Mouse (Mus musculus) lung, postnatal 14 days (tissue): ENCODE measurements around the gene Cacnb2.
"Not testable (repeated sequence)": the region's sequence is repeated elsewhere in the genome, so short reads cannot be mapped to it uniquely, and the experiment has no call there.

Source experiments
- DNase-seq: peaks from one replicate; pipeline ENCODE4 v3.0.0; 2021

The Cacnb2 gene

DNA sequence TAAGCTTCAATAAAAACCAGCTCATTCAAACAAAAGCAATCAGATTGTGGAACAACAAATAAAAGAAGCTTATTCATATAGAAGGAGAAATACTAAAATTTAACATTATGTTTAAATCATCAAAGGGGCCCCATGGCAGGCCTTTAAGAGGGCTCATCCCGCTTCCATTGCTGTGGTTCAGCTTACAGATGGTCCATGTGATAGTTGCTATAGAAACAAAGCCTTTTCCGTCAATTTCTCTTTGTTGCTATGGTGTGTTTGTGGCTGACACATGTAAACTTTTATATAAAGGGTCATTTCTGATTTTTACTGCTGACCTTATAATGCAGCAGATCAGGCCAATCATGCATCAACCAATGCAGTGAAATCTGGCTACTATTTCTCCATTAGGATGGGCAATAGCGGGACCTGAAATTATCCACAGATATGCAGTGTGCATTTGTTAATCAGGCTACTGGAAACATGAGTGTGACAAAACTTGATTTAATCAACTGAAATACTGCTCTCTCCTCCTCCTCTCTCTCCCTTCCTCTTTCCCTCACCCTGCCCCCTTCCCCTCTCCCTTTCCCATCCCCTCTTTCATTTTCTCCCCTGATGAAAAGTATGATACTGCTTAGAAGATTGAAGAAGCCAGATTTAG, 54.4 kb downstream of the Cacnb2 start:
- no peak for DNase-seq

DNA sequence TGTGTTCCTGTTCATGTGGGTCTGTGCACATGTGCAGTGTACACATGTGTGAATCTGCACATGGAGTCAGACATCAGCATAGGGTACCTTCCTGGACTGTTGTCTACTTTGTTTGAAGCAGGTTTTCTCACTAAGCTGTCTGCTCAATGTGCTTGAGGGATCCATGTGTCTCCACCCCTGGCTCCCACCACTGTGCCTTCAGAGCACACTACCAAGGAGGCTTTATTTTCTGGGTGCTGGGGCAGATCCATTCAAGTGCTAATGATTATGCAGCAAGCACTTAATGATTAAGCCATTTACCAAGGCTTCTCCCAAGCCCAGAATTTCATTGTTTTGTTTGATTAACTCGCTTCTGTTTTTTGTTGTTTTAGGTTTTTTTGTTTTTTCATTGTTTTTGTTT, 62.3 kb downstream of the Cacnb2 start:
- no peak for DNase-seq

DNA sequence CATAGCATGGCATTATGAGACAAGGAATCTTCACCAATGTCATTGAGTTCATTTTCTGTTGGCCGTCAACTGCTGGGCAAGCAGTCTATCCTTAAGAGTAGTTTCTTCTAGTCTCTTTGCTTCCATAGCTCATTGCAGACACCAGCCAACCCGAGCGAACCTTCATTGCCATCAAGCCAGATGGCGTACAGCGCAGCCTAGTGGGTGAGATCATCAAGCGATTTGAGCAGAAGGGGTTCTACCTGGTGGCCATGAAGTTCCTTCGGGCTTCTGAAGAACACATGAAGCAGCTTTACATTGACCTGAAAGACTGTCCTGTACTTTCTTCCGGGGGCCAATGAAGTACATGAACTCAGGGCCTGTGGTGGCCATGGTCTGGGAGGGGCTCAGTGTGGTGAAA, 69.2 kb downstream of the Cacnb2 start:
- no peak for DNase-seq

DNA sequence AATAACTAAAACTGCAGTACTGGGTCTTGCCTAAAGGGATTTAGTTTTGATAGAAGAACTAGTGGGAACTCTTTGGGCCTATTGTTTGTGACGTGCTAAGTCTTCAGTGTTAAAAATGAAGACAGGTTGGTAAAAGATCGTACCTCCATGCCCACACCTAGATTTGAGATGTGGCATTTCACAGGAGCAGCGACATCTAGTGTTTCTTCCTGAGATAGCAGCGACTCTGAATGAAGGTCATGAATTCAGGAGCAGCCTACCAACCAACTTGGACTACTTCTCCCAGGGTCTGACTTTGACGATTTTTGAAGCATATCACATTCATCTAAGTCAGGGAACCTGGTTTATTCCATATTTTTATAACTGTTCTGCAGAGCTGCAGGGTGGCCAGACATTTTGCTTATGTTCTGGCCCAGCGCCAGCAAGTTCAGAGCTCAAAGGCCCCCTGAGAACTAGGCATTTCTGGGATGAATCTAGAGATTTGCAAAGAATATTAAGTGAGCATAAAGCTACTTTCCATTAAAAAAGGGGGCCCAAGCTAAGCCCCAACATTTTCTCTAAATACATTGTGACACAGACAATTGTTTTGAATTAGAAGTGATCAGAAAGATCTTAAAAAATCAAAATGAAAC, 74.1 kb downstream of the Cacnb2 start:
- DNase-seq = peak; percentile 50

DNA sequence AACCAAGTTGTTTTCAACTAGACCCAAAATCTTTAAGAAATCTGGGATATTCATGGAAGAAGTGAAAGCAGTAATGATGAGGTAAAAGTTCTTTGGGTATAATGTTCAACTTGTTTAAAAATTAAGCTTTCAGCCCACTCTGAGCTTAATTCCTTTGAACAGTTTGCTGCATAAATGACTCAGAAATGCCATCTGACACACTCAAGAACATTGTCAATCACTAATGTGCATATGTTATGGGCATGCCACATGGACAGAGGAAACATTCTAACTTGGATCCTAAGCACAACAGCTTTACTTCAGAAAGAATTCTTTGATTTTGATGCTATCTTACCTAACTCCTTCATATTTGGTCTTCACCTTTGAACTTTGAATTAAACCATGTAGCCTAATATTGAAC, 81.3 kb downstream of the Cacnb2 start:
- no peak for DNase-seq

DNA sequence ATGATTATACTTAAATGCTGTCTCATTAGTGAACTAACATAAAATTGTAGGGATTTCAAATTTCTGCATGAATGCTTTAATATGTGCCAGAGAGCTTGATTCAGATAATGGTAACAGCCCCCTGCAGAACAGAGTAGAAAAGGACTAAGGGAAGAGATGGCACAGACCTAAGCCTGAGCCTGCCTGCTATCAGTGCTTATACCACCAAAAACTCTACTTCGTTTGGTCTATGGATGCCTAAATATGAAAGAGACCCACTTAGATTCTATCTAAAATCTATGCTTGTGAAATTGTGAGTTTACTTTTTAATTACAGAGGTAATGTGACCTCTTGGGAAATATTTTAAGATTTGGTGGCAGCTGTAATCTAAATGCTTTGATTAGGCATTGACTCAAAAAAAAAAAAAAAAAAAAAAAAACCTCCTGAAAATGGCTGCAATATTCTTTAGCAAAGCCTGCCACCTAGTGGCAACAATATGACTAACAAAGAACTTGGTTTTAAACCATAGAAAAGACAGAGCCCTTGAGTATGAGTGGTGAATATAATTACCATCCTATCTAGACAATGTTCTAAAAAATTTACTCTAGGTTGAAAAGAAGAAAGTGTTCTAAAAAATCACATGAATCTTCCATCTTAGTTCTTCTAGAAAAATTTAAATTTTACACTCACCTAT, 100.2 kb downstream of the Cacnb2 start:
- DNase-seq = peak; percentile 66

DNA sequence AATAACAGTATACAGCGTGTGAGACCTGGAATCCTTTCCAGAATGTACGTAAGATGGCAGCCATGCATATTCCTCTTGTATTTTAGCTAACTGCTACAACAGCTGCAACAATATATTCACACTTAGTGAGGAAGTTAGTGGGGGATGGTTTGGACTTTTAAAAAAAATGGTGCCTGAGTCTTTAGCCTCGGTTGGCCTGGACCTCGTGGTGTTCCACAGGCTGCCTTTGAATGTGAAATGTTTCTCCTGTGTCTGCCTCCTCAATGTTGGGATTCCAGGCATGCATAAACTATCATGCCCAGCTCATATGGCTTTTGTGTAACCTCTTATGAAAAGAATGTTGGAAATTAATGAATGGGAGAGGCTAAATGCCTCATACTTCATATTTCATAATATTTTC, 100.8 kb downstream of the Cacnb2 start:
- DNase-seq = no peak

DNA sequence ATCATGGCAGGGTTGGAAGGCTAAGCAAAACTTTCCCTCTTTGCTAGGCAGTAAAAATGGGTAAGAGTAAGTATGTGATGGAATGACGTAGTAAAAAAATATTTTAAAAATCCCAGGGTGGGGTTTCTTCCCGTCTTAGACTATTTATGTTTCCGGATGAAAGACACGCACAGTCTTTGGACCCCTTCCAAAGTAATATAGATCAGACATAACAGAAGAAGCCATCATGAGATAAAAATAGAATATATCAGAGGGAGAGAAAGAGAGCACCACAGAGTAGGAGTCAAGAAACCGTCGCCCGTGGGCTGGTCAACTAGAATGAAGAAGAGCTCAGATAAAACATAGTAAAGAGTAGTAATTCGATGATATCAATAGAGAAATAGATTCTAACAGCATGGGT, 107.4 kb downstream of the Cacnb2 start:
- no peak for DNase-seq

DNA sequence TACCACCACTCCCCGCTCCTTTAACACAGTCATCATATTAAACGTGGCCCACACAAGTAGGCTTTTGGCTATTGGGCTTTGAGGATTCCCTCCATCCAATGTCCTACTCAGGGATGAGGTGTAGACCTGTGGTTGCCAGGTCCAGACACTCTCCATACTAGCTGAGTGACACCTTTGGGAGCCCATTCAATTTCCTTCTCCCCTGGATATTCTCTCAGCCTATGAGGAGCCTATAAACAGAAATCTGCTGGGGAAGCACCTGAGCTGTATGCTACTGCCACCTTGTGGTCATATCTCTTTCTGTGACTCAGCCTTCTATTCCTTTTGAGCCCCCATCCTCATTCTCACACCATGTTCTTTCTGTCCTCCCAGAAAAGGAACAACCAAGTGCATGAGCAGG, 108.9 kb downstream of the Cacnb2 start:
- peak; percentile 19 for DNase-seq

DNA sequence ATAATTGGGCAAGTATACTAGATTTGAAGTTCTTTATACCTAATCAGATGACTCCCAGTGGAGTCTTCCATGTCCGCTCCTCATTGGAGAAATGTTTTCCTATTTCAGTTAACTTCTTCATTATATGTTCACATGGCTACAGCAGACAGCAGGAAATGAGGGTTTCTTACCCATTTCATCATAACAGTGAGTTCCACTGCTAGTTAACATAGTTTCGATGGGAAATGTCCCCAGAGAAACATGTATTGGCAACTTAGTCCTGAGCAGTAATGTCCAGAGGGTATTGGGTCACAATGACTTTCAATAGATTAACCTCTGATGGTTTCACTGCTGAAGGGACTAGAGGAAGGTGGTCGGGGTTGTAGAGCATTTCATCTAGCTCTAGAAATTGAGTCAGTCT, 110.2 kb downstream of the Cacnb2 start:
- DNase-seq = no peak

DNA sequence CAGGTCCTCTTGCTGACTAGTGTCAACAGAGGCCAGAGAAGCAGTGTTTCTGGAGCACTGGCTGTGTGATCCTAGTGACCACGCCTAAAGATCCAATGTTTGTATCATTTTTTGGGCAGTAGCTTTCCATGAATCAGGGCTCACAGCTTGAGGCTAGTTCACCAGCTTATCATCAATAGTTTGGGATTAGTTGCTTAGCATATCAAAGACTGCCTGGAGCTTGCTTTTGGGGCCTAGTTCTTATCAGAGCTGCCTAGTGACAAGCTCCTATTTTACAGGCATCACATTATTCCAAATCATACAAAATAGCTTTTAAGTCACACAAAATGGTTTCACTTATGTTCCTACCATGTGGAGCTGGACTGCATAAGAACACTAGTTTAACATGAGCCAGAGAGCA, 113.8 kb downstream of the Cacnb2 start:
- no peak for DNase-seq

DNA sequence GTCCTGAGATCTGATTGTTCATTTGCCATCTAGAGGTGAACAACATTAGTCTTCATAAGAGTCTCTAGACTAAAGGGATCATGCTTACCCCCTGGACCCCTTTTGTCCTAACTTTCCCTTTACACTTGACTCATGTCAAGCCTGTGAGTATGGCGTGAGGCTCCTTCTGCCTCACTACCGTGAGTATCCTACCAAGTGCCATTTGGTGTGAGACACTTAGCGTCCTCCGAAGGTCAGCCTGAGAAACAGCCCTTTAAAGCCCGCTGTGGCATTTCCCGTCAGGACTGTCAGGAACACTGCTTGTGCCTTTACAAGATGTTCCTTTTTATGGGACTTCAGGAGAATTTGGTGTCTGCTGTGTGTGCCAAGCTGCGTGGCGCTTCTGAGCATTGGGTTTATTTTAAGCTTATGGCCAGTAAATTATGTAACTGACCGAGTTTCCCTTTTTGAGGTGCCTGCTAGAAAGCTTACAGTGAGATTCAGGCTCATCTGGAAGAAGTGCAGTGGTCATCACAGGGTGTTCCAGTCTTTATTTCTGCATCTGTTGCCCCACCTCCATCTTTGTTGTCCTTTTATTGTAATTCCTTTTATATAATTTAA, 116.3 kb downstream of the Cacnb2 start:
- DNase-seq = no peak

DNA sequence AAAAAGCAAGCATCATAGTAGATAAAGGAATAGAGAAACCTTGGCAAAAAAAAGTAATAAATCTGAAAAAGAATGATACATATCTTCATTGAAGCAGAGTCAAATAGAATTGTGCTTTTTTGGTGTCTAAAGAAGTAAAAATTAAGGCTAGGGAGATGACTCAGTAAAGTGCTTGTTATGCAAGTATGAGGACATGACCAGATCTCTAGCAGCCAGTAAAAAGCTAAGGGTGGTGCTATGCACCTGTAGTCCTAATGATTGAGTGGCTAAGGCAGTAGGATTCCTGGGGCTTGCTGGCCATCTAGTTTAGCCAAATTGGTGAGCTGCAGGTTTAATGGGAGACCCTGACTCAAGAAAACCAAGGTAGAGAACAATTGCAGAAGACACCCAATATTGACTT, 122.5 kb downstream of the Cacnb2 start:
- no peak for DNase-seq

DNA sequence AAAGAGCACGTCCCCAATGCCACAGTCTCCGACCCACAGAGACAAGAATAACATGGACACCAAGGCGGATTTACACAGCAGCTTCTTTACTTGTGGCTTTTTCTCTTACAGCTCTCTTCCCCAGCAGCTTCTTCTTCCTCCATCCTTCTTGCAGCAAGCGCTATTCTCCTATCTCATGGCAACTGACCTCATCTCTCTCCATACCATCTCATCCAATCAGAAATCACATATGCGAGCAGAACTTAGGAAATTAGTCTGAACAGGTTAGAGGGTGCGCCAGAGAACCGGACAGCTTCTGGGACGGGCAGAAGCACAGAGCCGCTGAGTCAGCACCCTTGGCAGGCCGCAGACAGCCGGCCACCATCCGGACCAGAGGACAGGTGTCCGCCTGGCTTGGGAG, 123.7 kb downstream of the Cacnb2 start:
- not testable (repeated sequence) for DNase-seq

DNA sequence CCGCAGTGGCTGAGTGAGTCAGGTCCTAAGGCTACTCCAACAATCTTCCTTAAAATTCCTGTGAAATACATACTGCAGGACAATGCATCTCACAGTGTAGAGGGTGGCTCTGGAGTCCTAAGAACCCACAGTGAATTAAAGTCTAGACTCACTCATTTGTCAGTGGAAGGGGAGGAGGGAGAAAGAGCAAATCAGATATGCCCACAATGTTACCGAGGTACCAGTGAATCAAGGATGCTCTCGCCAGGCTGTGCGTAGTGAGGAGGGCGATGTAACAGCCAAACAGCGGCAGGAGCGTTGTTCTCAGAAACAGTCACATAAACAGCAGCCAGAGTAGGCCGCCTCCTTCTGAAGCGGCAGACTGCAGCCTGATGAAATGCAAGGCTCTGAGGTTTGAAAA, 136.0 kb downstream of the Cacnb2 start:
- DNase-seq = no peak

DNA sequence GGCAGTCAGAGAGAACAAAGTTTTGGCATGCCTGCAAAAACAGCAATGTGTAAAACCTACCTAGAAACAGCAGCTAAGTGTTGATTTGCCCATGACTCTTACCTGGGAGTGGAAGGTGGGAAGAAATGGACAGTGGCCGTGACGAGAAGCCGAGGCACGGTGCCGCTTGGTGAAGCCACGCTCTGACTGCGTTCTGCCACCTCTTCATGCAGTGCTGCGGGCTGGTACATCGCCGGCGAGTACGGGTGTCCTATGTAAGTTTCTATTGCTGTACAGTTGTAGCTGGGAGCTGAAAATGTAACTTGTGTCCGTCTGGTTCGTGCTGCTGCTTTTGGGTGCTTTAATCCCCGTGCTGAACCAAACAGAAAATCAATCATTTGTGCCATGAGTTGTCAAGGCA, 136.6 kb downstream of the Cacnb2 start:
- no peak for DNase-seq

DNA sequence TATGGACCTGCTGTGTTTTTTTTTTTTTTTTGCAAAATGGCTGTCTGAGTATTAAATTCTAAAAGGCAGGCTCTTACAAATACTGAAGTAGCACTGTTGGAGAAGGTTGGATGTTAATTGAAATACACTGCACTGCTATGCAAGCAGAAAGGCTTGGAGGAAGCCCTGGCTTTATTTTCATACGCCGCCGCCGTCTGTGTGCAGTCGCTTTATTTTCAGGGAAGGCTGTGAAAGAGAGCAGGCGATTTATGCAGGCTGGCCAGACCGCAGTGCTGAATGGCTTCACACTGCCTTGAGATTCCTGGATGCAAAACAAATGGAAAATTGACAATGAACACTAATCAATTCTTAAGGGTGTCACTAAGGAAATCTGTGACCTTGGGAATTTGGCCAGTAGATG, 137.5 kb downstream of the Cacnb2 start:
- no peak for DNase-seq

DNA sequence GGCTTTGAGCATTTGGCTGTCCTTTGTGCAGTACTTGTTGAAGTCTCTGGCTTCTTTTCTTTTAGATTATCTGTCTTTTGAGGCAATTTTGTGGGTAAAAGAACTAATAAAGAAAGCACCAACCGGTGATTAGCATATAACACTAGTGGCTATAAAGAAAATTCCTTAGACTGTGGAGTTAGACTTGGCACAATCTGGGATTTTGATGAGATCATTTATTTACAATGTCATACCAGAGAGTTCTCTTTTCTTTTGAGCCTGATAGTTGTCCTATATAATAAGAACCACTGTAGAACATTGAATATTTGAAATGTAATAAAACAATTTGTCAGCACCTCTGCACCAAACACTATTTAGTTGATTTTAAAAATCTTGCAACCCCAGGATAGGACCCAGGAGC, 141.9 kb downstream of the Cacnb2 start:
- DNase-seq = no peak

DNA sequence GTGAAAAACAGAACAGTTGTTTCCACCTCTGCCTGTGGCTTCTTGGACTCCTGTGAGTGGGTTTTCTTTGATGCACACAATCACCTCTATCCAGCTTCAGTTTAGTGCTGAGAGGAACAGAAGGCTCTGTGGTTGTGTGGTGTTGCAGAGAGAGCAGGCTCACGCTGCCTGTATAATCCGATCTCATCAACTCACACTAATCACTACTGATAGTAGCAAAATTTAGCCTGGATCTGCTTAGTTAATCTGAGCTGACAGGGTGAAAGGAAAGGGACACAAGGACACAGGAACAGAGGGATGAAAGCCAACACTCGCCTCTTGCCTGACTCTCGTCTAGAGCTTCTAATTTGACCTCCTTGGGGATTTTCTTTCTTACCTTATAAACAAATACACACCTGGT, 160.0 kb downstream of the Cacnb2 start:
- DNase-seq = no peak

DNA sequence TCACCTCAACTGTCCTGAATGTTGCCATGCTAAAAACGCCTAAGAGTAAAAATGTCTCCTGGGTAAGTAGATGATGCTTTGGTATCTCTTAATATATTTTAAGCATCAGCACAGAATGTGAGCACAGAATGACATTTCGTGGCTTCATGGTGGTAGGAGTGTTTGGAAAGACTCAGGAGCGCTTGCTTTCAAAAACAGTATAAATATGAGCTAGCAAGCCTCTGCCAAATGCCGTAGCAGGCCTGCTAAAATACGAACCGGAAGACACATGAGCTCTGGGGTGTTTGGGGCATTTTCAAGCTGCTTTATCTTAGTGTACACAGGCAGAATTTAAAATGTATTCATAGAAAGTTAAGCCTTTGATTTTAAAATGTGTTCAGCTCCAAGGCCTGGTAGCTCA, 161.0 kb downstream of the Cacnb2 start:
- DNase-seq = peak; percentile 16

DNA sequence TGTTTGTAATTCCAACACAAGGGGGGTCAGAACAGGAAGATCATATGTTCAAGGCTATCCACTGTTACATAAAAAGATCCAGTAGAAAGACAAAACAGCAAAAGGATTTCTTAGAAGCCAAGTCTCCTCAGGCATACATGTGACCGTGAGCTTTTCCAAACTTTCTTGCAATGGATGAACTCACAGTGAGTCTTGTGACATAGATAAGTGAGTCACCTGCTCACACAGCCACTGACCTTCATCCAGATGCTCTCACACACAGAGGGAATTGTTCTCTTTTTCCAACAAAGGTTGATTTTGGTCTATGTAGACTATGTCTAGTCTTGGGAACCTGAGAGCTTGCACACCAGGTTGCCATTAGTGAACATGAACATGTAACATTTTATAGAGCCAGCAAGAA, 166.6 kb downstream of the Cacnb2 start:
- no peak for DNase-seq

DNA sequence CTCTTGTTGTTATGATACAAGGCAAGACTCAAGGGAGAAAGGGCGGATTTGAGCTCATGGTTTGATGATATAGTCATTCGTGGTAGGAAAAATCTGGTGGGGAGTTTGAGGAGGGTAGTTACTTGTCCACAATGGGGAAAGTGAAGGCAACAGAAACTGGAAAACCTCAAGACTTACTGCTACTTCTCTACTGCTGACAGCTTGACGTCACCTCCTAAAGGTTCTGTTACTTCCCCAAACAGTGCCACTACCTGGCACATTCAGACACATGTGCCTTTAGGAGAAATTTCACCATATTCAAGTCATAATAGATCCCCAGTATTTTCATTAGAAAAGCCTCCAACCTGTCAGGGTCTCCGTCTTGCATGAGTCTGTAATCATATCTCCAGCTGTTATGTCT, 167.7 kb downstream of the Cacnb2 start:
- DNase-seq = no peak

DNA sequence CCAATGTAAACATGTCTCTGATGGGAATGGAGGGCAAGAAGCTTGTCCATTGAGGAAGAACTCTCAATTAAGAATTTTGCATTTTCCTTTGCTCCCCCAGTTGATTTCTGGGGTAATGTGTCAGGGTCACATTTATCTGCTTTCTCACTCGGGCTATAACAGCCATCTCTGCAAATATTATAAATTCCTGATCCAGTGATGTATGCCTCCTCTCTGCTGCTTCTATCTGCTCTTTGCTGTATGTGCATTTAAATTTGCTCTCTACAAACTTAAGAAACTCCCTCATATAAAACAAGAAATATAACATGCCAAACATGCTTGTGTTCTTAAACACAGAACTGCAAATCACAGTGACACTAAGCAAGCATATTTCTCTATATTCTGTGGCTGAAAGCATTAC, 171.5 kb downstream of the Cacnb2 start:
- no peak for DNase-seq

DNA sequence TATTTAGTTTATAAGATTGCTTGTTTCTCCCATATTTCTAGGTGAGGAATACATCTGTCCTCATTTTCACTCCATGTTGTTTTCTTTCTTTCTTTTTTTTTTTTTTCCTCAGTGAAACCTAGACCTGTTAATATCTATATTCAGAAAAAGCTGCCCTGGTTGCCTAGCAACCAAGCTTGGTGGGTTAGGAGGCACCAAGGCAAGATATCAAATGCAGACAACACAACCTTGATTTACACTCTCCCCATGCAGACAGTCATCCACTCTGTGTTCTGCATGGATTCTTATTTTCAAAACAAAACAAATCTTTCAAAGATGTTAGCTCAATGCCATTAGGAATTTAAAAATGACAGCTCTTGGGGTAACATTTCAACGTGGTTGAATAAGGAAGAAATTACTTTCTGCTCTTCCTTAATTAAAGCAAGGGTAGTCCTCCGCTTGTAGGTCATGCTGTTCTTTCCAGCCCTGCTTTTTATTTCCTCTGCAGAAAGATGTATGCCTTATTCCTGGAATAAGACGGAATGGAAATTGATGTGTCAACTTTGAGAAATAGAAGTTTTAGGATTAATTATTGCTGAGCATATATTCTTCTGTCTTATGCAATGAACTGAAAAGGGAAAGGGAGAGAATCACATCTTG, 172.1 kb downstream of the Cacnb2 start:
- DNase-seq = no peak
